Mouse (Mus musculus) monocyte, adult 2 months (primary cell): ENCODE measurements around the gene Gadd45a.
"Not testable (repeated sequence)": the region's sequence is repeated elsewhere in the genome, so short reads cannot be mapped to it uniquely, and the experiment has no call there.

ENCODE experiments used
- DNase-seq, 2 experiments: peaks; one replicate each; pipeline ENCODE4 v3.0.0; 2022; ENCODE audit warnings: low spot score in 2 of 2, low read depth in 1 of 2

The Gadd45a gene

GRCm38 (mm10) chr6:67048880-67049694, 11.8 kb upstream of the Gadd45a start:
- no peak for DNase-seq

GRCm38 (mm10) chr6:67048052-67048691, 10.9 kb upstream of the Gadd45a start:
- DNase-seq, result no peak

GRCm38 (mm10) chr6:67046937-67047336, 9.7 kb upstream of the Gadd45a start:
- no peak for DNase-seq

GRCm38 (mm10) chr6:67045424-67045823, 8.2 kb upstream of the Gadd45a start:
- no peak for DNase-seq

GRCm38 (mm10) chr6:67040904-67041410, 3.7 kb upstream of the Gadd45a start:
- DNase-seq, result no peak

- DNase-seq, result no peak
Observed at GRCm38 (mm10) chr6:67038964-67039363, 1.7 kb upstream of the Gadd45a start.

- DNase-seq, result peak; percentile 54 to 60
Observed at GRCm38 (mm10) chr6:67036356-67036811, 873 bp downstream of the Gadd45a start.

GRCm38 (mm10) chr6:67035388-67036299, 1.6 kb downstream of the Gadd45a start:
- DNase-seq, result no peak

GRCm38 (mm10) chr6:67034331-67035130, 2.7 kb downstream of the Gadd45a start:
- no peak for DNase-seq

GRCm38 (mm10) chr6:67033604-67034003, 3.7 kb downstream of the Gadd45a start:
- DNase-seq, result no peak

GRCm38 (mm10) chr6:67032972-67033371, 4.3 kb downstream of the Gadd45a start:
- DNase-seq, result not testable (repeated sequence)

- not testable (repeated sequence) for DNase-seq
Observed at GRCm38 (mm10) chr6:67032551-67032950, 4.7 kb downstream of the Gadd45a start.

GRCm38 (mm10) chr6:67030846-67031245, 6.4 kb downstream of the Gadd45a start:
- DNase-seq, result no peak

GRCm38 (mm10) chr6:67030416-67030815, 6.8 kb downstream of the Gadd45a start:
- DNase-seq, result no peak

GRCm38 (mm10) chr6:67029987-67030386, 7.3 kb downstream of the Gadd45a start:
- DNase-seq, result no peak

- no peak for DNase-seq
Observed at GRCm38 (mm10) chr6:67029312-67029950, 7.8 kb downstream of the Gadd45a start.

- no peak for DNase-seq
Observed at GRCm38 (mm10) chr6:67027438-67028142, 9.7 kb downstream of the Gadd45a start.

GRCm38 (mm10) chr6:67026661-67027060, 10.6 kb downstream of the Gadd45a start:
- DNase-seq, result no peak

- no peak for DNase-seq
Observed at GRCm38 (mm10) chr6:67023729-67024128, 13.5 kb downstream of the Gadd45a start.
